Mouse (Mus musculus) fat pad, adult 2 months (tissue): ENCODE measurements around the gene Gjb2.

Experiments used
- DNase-seq: peaks from one replicate; pipeline ENCODE4 v3.0.0-alpha.2; 2011; ENCODE audit warnings: low read depth, low spot score; ENCODE audit errors: extremely low read depth

The Gjb2 gene

DNA sequence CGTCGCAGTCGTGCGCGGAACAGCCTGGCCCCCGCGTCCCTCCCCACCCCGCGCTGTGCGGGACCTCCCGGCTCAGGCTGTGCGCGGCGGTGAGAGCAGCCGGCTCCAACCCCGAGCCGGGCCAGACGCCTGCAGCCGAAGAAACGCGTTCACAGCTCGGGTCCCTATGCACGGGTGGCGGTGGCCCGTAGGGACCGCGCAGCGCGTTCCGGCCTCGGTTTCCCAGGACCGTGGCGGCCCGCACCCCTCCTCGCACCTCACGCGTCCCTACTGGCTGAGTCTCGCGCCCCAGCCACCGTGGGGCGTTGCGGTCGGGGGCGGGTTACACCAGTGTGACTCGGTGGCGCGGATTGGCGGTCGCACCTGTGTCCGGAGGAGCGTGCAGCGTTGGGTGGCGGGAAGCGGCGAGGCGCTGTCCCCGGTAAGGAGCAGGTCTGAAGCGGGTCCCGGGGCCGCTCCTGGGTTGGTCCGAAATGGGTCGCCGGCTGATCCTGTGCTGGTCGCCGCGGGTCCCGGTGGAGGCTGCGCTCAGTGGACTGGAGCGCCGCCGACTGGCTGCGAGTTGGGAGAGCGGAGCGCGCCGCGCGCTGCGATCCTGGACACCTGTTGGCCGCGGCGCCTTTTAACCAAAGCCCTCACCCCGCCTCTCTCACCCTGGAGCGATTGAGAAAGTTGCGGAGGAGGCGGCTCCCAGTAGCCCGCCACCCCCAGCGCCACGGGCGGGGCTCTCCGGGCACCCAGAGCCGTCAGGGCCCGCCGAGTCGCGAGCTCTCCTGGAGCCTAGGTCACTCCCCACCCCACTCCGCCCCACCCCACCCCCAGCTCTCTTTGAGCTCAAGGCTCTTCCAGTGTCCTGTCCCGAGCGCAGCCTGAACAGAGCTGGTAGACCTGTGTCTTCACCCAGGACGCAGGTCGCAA is at the start of gene Gjb2:
TSS of gene Gjb2 (minus strand) at position 597 of the 918 bp plus-strand sequence.
- DNase-seq: no peak

DNA sequence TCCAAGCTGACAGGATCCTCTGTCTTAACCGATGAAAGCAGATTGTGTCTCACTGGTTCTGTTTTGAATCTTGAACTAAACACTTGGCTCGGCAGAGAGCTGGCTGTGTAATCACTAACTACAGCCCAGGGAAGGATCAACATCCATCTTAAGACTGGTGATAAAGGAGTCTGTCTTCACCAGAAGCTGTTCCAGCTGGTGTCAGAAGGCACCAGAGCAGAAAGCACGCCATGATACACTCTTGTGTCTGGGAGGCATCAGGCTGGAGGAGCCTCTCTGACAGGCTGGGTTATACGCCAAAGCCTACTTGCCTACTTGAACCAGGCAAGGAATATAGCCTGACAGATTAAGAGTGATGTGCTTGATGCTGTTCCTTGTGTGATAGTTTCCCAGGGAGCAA is 41.2 kb upstream of the Gjb2 start:
- no peak for DNase-seq

GRCm38 (mm10) chr14:57135265-57135664 is 30.8 kb upstream of the Gjb2 start:
- DNase-seq: no peak

DNA sequence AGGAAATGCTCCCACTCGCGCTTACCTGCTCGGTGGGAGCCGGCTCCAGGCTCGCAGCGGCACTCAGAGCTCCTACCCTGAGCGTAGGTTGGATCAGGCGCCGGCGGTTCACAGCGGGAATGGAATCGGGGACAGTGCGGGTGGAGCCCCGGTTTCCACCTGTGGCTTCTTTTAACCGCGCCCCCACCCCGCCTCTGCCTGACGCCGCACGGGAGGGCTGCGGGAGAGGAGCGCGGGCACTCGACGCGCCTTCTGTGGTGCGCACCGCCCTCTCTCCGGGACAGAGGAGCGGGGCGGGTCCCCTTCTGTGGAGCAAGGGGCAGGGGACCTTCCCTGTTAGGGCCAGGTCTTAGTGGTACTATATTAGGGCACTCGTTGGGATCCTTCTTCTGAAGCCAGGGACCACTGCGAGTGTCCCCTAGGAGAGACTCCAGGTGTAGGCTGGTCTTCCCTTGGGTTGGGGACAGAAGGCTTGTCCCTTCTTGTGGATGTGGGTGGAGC is 28.7 kb upstream of the Gjb2 start, which contains the start of gene Gjb6:
TSS of gene Gjb6 (minus strand) at position 451 of the 501 bp plus-strand sequence.
- no peak for DNase-seq

DNA sequence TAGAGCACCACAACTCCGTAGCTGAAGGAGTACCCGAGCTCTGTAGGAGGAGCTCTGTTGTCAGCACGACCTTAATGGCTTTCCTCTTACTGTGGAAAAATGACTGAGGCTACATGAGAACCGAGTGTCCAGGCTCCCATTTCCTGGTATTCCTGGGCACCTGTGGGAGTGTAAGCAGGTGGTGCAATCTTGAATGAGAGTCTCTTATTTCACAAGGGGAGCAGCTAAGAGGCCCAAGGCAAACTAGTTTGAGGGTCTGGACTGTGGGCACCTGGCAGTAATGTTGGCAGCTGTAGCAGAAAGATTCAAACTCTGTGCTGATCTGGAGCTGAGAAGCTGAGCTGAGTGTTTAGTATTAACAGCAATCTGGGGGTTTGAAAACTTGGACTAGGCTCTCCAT is 22.9 kb upstream of the Gjb2 start:
- no peak for DNase-seq

DNA sequence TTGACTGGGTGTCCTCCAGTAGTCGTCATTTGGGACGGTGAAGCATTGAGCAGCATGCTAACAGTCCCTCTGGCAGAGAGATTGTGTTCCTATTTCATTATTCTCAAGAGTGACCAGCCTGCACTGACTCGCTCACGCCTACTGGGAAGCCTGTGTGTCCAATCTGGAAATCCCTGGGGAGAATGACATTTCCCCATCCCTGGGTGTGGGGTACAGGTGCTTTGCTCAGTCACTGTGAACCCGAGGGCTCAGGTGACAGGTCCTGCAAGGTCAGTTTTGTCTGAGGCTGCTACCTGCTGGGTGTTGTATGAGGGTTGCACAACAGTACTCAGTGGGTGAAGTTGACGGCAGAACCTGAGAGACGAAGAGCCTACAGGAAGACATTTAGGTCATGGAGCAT is 17.8 kb upstream of the Gjb2 start:
- DNase-seq: peak; percentile 97

- DNase-seq: no peak
Observed at GRCm38 (mm10) chr14:57115823-57116544, 11.5 kb upstream of the Gjb2 start, which contains the start of gene Gm4491. Gene Gm4491 (minus strand): TSS chr14:57115883.

GRCm38 (mm10) chr14:57109194-57109593 is 4.7 kb upstream of the Gjb2 start:
- no peak for DNase-seq

- DNase-seq: no peak
Observed at GRCm38 (mm10) chr14:57107916-57108315, 3.4 kb upstream of the Gjb2 start.

- no peak for DNase-seq
Observed at GRCm38 (mm10) chr14:57107091-57107490, 2.6 kb upstream of the Gjb2 start.

DNA sequence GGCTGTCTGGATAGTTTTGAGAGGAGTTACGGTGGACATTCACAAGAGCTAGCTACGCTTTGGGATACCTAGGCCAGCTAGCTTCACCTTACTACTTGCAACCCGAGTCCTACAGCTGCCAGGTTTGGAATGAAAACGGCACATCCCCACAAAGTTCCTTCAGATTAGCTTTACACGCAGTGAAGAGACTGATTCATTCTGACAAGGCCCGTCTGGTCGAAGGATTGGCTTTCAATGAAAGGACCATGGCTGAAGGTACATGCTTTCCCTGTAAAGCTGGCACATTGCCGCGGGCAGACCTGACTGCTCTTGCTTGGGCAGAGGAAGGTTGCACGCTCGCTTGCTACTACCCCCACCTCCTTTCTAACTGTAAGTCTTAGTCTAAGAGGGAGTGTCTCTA is 1.2 kb upstream of the Gjb2 start:
- DNase-seq: no peak

DNA sequence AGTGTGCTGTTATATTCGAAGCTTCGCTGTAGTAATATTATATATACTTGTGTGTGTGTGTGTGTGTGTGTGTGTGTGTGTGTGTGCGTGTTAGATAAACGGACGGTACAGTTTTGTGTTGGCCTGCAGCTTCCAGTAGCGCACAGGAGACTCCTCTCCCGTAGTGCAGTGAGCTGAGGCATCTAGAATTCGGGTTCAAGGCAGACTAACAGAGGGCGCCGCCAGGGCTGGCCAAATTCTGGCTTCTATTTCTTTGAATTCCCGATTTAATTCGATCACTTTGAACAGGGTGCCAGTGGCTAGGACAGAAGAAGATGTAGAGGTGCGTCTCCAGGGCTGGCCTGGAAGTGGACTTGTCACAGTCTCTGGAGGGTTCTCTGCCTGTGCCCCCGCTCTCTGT is 609 bp upstream of the Gjb2 start:
- DNase-seq: no peak

DNA sequence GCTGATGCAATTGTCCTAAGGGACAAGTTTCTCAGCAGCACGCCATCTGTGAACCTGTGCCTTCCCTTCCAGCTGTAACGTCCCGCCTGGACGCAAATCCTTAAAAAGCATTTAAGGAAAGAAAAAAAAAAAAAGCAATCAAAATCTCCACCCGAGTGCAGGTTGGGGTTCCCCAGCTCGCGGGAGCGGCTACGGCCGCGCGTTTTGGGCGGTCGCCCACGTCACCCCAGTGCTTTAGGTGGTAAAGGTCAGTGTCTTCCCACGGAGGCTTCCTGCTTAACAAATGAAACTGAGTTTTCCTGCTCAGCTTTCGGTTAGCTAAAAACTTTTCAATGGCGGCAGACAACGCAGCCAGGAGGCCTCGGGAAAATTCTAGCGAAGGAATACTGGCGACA is 794 bp downstream of the Gjb2 start:
- no peak for DNase-seq

DNA sequence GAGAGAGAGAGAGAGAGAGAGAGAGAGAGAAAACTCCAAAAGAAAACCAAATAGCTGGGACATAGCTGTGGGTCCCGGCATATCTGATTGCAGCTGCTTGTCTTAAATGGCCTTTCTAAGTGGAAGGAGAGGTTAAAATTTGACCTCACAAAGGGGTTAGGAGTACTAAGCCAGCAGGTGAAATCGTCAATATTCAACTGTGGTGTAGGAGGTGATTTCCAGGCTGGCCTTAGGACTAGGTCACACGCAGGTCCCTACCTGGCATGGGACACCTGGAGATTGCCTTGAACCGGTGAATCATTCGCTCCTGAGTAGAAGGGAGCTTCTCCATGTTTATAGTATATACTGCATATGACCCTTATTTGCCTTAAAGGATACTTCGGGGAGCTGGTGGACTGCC is 1.4 kb downstream of the Gjb2 start:
- DNase-seq: no peak

- DNase-seq: no peak
Observed at GRCm38 (mm10) chr14:57101623-57102022, 2.9 kb downstream of the Gjb2 start.

- no peak for DNase-seq
Observed at GRCm38 (mm10) chr14:57095855-57096254, 8.6 kb downstream of the Gjb2 start.

DNA sequence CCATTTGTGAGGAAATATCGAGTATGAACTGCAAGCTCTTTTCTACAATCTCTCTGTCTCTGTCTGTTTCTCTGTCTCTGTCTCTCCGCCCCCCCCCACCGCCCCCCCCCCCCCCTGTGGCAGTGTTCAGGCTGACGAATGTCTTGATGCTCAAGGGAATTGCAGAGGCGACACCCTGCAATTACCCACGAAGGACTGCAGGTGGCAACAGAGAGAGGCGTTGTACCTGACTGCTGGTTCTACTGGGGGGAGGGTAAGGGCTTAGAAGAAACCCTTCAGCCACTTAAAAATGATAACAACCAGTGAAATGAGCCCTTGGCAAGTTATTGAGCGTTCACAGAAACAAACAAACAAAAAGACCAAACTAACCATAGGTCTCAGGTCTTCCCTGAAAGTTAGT is 11.5 kb downstream of the Gjb2 start:
- no peak for DNase-seq

DNA sequence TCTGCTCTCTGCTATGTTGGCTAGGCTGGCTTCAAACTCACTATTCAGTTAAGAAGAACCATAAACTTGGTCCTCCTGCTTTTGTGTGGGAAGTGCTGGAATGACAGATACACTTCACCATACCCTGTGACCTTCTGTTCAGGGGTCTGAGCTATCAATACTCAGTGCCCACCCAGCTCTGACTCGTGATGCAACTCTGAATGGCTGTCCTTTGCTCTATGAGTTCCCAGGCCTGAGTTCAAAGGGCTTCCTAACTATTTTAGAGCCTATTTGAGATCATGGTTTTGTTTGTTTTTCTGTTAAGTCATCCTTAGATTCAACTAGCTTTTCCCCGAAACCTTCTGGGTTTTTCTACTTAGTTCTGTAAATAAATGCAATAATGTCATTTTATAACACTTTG is 14.5 kb downstream of the Gjb2 start:
- DNase-seq: no peak

DNA sequence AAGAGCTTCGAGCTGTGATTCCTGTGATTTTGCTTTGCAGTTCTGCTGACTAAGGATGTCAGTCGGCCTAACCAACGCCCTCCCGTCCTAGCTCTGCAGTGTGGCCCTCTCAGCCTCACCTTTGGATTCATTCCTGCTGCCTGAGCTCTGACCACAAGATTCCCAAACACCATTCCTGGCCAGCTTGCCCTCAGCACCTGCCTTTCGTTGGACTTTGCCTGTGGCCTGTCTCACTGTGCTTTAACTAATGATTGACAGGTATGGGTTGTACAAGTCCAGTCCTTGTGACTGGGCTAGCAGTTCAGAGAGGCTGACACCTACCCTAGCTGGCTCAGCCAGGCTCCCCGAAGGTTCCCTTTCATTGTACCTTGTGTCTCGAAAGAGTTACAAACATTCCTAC is 15.4 kb downstream of the Gjb2 start:
- DNase-seq: no peak

DNA sequence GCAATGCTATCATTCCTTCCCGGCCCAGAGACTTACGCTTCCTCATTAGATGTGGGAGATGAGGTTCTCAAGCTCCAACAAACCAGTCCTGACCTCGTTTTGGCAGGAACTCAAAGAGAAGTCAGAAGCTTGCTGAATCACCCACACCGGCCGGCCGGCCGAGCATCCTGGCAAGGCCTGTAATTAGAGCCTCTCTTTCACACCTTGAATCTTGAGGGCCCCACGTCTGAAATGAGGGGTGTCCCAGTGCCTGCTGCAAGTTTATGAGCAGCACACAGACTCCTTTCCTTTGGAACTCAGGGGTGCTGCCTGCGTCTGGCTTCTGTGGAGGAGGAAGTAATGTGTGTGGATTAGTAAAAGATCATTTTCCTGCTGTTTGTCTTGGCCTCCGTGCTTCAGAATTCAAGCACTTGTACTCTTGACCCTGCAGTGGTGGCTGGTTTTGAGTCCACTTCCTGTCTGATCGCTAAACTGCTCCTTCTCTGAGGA is 20.3 kb downstream of the Gjb2 start:
- DNase-seq: no peak

- DNase-seq: no peak
Observed at GRCm38 (mm10) chr14:57082863-57083262, 21.6 kb downstream of the Gjb2 start.

GRCm38 (mm10) chr14:57075537-57075936 is 29.0 kb downstream of the Gjb2 start:
- DNase-seq: no peak
